Mouse (Mus musculus): ENCODE results near the gene Nphp4. TPM values are rescaled to one million over a fixed set of nuclear protein-coding genes. Genes with fewer than 3 reads are reported as not detected.

Gene Nphp4
- polyA plus RNA-seq (2021), result 7.0 TPM

- in situ Hi-C loops (cut with MboI; ENCODE audit: low pct_unique_long_range_greater_than_20kb), result loop anchor here (25.0 kb wide), 1 partner anchor 1761 kb away; no protein-coding TSS in a partner anchor
- POLR2A ChIA-PET, result interaction anchor here (0.5 to 0.6 kb wide), 2 partner anchors 29 to 388 kb away, joined by 3 read pairs; no protein-coding TSS in a partner anchor
- CTCF ChIA-PET, result no interaction called here
- DNase-seq (ENCODE audit: low read depth, low spot score), result no peak
- no peak for ATAC-seq
- no peaks in the 10 kb centered on the region for H3K27me3 ChIP-seq
- no peak for TF ChIP-seq CTCF (IDR thresholded peaks at IDR 0.05)
These were observed at the start of gene Nphp4 for GRCm38 (mm10) chr4:152476427-152477023. Gene Nphp4, plus strand, starts transcription at chr4:152476706.

- no peaks in the 10 kb centered on the region for H3K27me3 ChIP-seq
- ChIA-PET CTCF (interaction anchor here (1.1 kb wide), 1 partner anchor 84 kb away, joined by 3 read pairs; no protein-coding TSS in a partner anchor), POLR2A (no interaction called here)
- in situ Hi-C loops (cut with MboI; ENCODE audit: low pct_unique_long_range_greater_than_20kb), result no loop called here
- ATAC-seq, result no peak
- DNase-seq (ENCODE audit: low read depth, low spot score), result no peak
- TF ChIP-seq CTCF (IDR thresholded peaks at IDR 0.05), result no peak
These were observed 48.2 kb upstream of the Nphp4 start for GRCm38 (mm10) chr4:152428259-152428658.

- ATAC-seq, result no peak
- H3K27me3 ChIP-seq, result no peaks in the 10 kb centered on the region
- TF ChIP-seq CTCF (IDR thresholded peaks at IDR 0.05), result no peak
- no peak for DNase-seq (ENCODE audit: low read depth, low spot score)
- in situ Hi-C loops (cut with MboI; ENCODE audit: low pct_unique_long_range_greater_than_20kb), result no loop called here
- CTCF ChIA-PET, result interaction anchor here (1.0 to 4.8 kb wide), 23 partner anchors 9 to 259 kb away, joined by 3 to 64 read pairs (median 4); partner anchors contain the start of gene Rpl22
- POLR2A ChIA-PET, result no interaction called here
These were observed 44.2 kb upstream of the Nphp4 start for GRCm38 (mm10) chr4:152432308-152432707.

GRCm38 (mm10) chr4:152434836-152435235 is 41.7 kb upstream of the Nphp4 start:
- ChIA-PET POLR2A (interaction anchor here (0.6 to 1.0 kb wide), 2 partner anchors 116 to 119 kb away, joined by 3 to 4 read pairs; partner anchors contain the start of gene Rnf207), CTCF (interaction anchor here (0.6 to 4.8 kb wide), 14 partner anchors 10 to 260 kb away, joined by 3 to 64 read pairs (median 4); partner anchors contain the start of genes Hes3 and Rnf207)
- H3K27me3 ChIP-seq, result no peaks in the 10 kb centered on the region
- in situ Hi-C loops (cut with MboI; ENCODE audit: low pct_unique_long_range_greater_than_20kb), result loop anchor here (5.0 kb wide), 3 partner anchors 57 to 263 kb away; partner anchors contain the start of gene Rpl22
- no peak for TF ChIP-seq CTCF (IDR thresholded peaks at IDR 0.05)
- DNase-seq (ENCODE audit: low read depth, low spot score) (no peak), ATAC-seq (peak; percentile 85)

- H3K27me3 ChIP-seq, result no peaks in the 10 kb centered on the region
- no peak for DNase-seq (ENCODE audit: low read depth, low spot score)
- CTCF ChIA-PET, result interaction anchor here (0.7 to 2.4 kb wide), 10 partner anchors 10 to 153 kb away, joined by 3 to 9 read pairs (median 4); partner anchors contain the start of gene Hes3
- TF ChIP-seq CTCF (IDR thresholded peaks at IDR 0.05), result no peak
- peak; percentile 72 for ATAC-seq
- in situ Hi-C loops (cut with MboI; ENCODE audit: low pct_unique_long_range_greater_than_20kb), result loop anchor here (5.0 kb wide), 3 partner anchors 57 to 263 kb away; partner anchors contain the start of gene Rpl22
- POLR2A ChIA-PET, result no interaction called here
These were observed 41.3 kb upstream of the Nphp4 start for GRCm38 (mm10) chr4:152435255-152435654.

GRCm38 (mm10) chr4:152440882-152441281 is 35.6 kb upstream of the Nphp4 start:
- ChIA-PET CTCF (interaction anchor here (1.0 to 2.3 kb wide), 2 partner anchors 8 to 51 kb away, joined by 3 to 7 read pairs; no protein-coding TSS in a partner anchor), POLR2A (no interaction called here)
- ATAC-seq (no peak), DNase-seq (ENCODE audit: low read depth, low spot score) (no peak)
- H3K27me3 ChIP-seq, result no peaks in the 10 kb centered on the region
- in situ Hi-C loops (cut with MboI; ENCODE audit: low pct_unique_long_range_greater_than_20kb), result no loop called here
- no peak for TF ChIP-seq CTCF (IDR thresholded peaks at IDR 0.05)

GRCm38 (mm10) chr4:152441536-152441935 is 35.0 kb upstream of the Nphp4 start:
- ChIA-PET CTCF (interaction anchor here (1.0 to 2.3 kb wide), 2 partner anchors 9 to 50 kb away, joined by 3 to 7 read pairs; no protein-coding TSS in a partner anchor), POLR2A (no interaction called here)
- in situ Hi-C loops (cut with MboI; ENCODE audit: low pct_unique_long_range_greater_than_20kb), result no loop called here
- DNase-seq (ENCODE audit: low read depth, low spot score) (no peak), ATAC-seq (no peak)
- TF ChIP-seq CTCF (IDR thresholded peaks at IDR 0.05), result no peak
- no peaks in the 10 kb centered on the region for H3K27me3 ChIP-seq

- no peak for DNase-seq (ENCODE audit: low read depth, low spot score)
- in situ Hi-C loops (cut with MboI; ENCODE audit: low pct_unique_long_range_greater_than_20kb), result no loop called here
These were observed 30.3 kb upstream of the Nphp4 start for GRCm38 (mm10) chr4:152446178-152446577.

GRCm38 (mm10) chr4:152447731-152448665 is 28.5 kb upstream of the Nphp4 start:
- ChIA-PET CTCF (no interaction called here), POLR2A (no interaction called here)
- ATAC-seq (no peak), DNase-seq (ENCODE audit: low read depth, low spot score) (no peak)
- no peaks in the 10 kb centered on the region for H3K27me3 ChIP-seq
- in situ Hi-C loops (cut with MboI; ENCODE audit: low pct_unique_long_range_greater_than_20kb), result no loop called here
- no peak for TF ChIP-seq CTCF (IDR thresholded peaks at IDR 0.05)

More at GRCm38 (mm10) chr4:152446178-152446577, 30.3 kb upstream of the Nphp4 start:
- TF ChIP-seq CTCF (IDR thresholded peaks at IDR 0.05), result no peak
- ChIA-PET CTCF (interaction anchor here (1.3 kb wide), 1 partner anchor 14 kb away, joined by 4 read pairs; no protein-coding TSS in a partner anchor), POLR2A (no interaction called here)
- H3K27me3 ChIP-seq, result no peaks in the 10 kb centered on the region
- no peak for ATAC-seq

GRCm38 (mm10) chr4:152448666-152449018 is 27.9 kb upstream of the Nphp4 start:
- DNase-seq (ENCODE audit: low read depth, low spot score) (no peak), ATAC-seq (peak; percentile 36)
- no peak for TF ChIP-seq CTCF (IDR thresholded peaks at IDR 0.05)
- POLR2A ChIA-PET, result no interaction called here
- in situ Hi-C loops (cut with MboI; ENCODE audit: low pct_unique_long_range_greater_than_20kb), result no loop called here
- H3K27me3 ChIP-seq, result no peaks in the 10 kb centered on the region
- CTCF ChIA-PET, result no interaction called here
